Mouse (Mus musculus) CH12.LX (cell line): ENCODE data around the gene Mapk8. TPM values are rescaled to one million over a fixed set of nuclear protein-coding genes. Genes with fewer than 3 reads are reported as not detected.

Source experiments
- DNase-seq: peaks from one replicate; pipeline ENCODE4 v3.0.0-alpha.2; 2013; ENCODE audit errors: extremely low read depth
- H3K27ac ChIP-seq: 2 replicates; pipeline ENCODE4 v1.5.1; 2012; ENCODE audit warnings: low read depth, mild to moderate bottlenecking, control low read depth, moderate library complexity; ENCODE audit not compliant: insufficient read depth
- H3K27me3 ChIP-seq: replicated peaks from 2 replicates; pipeline ENCODE3; 2012; ENCODE audit warnings: inconsistent platforms
- H3K36me3 ChIP-seq, 2 experiments: replicated peaks in 1 of 2; 2 replicates each; pipeline versions ENCODE3 to v1.6.1; 2012; ENCODE audit warnings: inconsistent platforms in 1 of 2, low read length in 1 of 2, mild to moderate bottlenecking in 1 of 2, mixed read lengths in 1 of 2, moderate library complexity in 1 of 2; ENCODE audit not compliant: control insufficient read depth in 1 of 2, insufficient read depth in 1 of 2
- H3K4me1 ChIP-seq, 2 experiments: 2 replicates each; pipeline ENCODE4 v1.6.1; 2012; ENCODE audit warnings: inconsistent platforms in 1 of 2, moderate library complexity in 1 of 2; ENCODE audit not compliant: insufficient read depth in 2 of 2, control insufficient read depth in 1 of 2
- H3K4me2 ChIP-seq: 2 replicates; pipeline ENCODE4 v1.6.1; 2012; ENCODE audit warnings: low read depth, mild to moderate bottlenecking, control low read depth; ENCODE audit not compliant: poor library complexity, insufficient read depth, severe bottlenecking
- H3K4me3 ChIP-seq, 3 experiments: fragments of 150-350 bp in 1 of 3; sonication (generic) in 1 of 3; replicated peaks in 1 of 3; 2 replicates each; pipeline versions ENCODE3 to v1.5.1; 2011 to 2012; ENCODE audit warnings: low read depth in 2 of 3, low read length in 2 of 3, mild to moderate bottlenecking in 2 of 3, moderate library complexity in 2 of 3, control low read depth in 1 of 3, improper control_type of control experiment in 1 of 3, inconsistent platforms in 1 of 3, mixed read lengths in 1 of 3; ENCODE audit not compliant: poor library complexity in 1 of 3
- H3K79me2 ChIP-seq: replicated peaks from 2 replicates; pipeline ENCODE4 v1.6.1; 2012; ENCODE audit warnings: mild to moderate bottlenecking, moderate library complexity; ENCODE audit not compliant: control insufficient read depth, poor library complexity, insufficient read depth, severe bottlenecking; ENCODE audit errors: extremely low read depth
- H3K9ac ChIP-seq: 2 replicates; pipeline ENCODE4 v1.6.1; 2012; ENCODE audit warnings: low read depth, mild to moderate bottlenecking, control low read depth, moderate library complexity; ENCODE audit not compliant: insufficient read depth
- H3K9me3 ChIP-seq: replicated peaks from 2 replicates; pipeline ENCODE3; 2012; ENCODE audit warnings: low read length, inconsistent platforms, mixed read lengths
- CHD2 ChIP-seq: IDR thresholded peaks from 2 replicates; pipeline ENCODE4 v1.6.1; 2011; ENCODE audit warnings: low read length, improper control_type of control experiment
- ELF1 ChIP-seq: IDR thresholded peaks from 2 replicates; pipeline ENCODE4 v1.6.1; 2014; ENCODE audit warnings: low read depth, mild to moderate bottlenecking, inconsistent platforms, low read length, improper control_type of control experiment
- ETS1 ChIP-seq: conservative IDR thresholded peaks from 2 replicates; pipeline ENCODE4 v1.6.1; 2012; ENCODE audit warnings: low read depth, mild to moderate bottlenecking, inconsistent platforms, low read length, improper control_type of control experiment, moderate library complexity
- GABPA ChIP-seq: IDR thresholded peaks from 2 replicates; pipeline ENCODE4 v1.6.1; 2012; ENCODE audit warnings: low read depth, low read length, improper control_type of control experiment, inconsistent platforms; ENCODE audit not compliant: insufficient replicate concordance
- IRF4 ChIP-seq: IDR thresholded peaks from 2 replicates; pipeline ENCODE4 v1.6.1; 2014; ENCODE audit warnings: low read depth, mild to moderate bottlenecking, inconsistent platforms, low read length, improper control_type of control experiment
- JUND ChIP-seq: conservative IDR thresholded peaks from 2 replicates; pipeline ENCODE4 v1.6.1; 2011; ENCODE audit warnings: low read depth, low read length, improper control_type of control experiment
- MAX ChIP-seq: IDR thresholded peaks from 2 replicates; pipeline ENCODE4 v1.6.1; 2011; ENCODE audit warnings: low read length, improper control_type of control experiment
- MEF2A ChIP-seq: IDR thresholded peaks from 2 replicates; pipeline ENCODE4 v1.6.1; 2014; ENCODE audit warnings: low read depth, mild to moderate bottlenecking, inconsistent platforms, low read length, improper control_type of control experiment, borderline replicate concordance
- MXI1 ChIP-seq: IDR thresholded peaks from 2 replicates; pipeline ENCODE4 v1.6.1; 2011; ENCODE audit warnings: mild to moderate bottlenecking, low read depth, low read length, improper control_type of control experiment
- MYC ChIP-seq: IDR thresholded peaks from 2 replicates; pipeline ENCODE4 v1.6.1; 2011; ENCODE audit warnings: low read depth, mild to moderate bottlenecking, improper control_type of control experiment, low read length
- PAX5 ChIP-seq: IDR thresholded peaks from 2 replicates; pipeline ENCODE4 v1.6.1; 2012; ENCODE audit warnings: low read length, inconsistent platforms, mixed read lengths
- SMC3 ChIP-seq: IDR thresholded peaks from 2 replicates; pipeline ENCODE4 v1.6.1; 2011; ENCODE audit warnings: low read depth, low read length, improper control_type of control experiment
- TCF12 ChIP-seq: IDR thresholded peaks from 2 replicates; pipeline ENCODE4 v1.6.1; 2014; ENCODE audit warnings: low read depth, mild to moderate bottlenecking, inconsistent platforms, low read length, improper control_type of control experiment
- UBTF ChIP-seq: IDR thresholded peaks from 2 replicates; pipeline ENCODE4 v1.6.1; 2012; ENCODE audit warnings: low read depth, mild to moderate bottlenecking, inconsistent platforms, low read length, improper control_type of control experiment, moderate library complexity
- USF2 ChIP-seq: conservative IDR thresholded peaks from 2 replicates; pipeline ENCODE4 v1.6.1; 2011; ENCODE audit warnings: low read depth, low read length, improper control_type of control experiment
- ZC3H11A ChIP-seq: IDR thresholded peaks from 2 replicates; pipeline ENCODE4 v1.6.1; 2012; ENCODE audit warnings: low read depth, mild to moderate bottlenecking, inconsistent platforms, low read length, improper control_type of control experiment
- ZMIZ1 ChIP-seq: IDR thresholded peaks from 2 replicates; pipeline ENCODE4 v1.6.1; 2012; ENCODE audit warnings: low read depth, mild to moderate bottlenecking, inconsistent platforms, low read length, improper control_type of control experiment
- dilution Hi-C: fragments of 300-500 bp; cut with MboI; formaldehyde crosslinking; loops from 2 replicates; pipeline ENCODE4 v1.14.3; 2020; ENCODE audit warnings: low sequenced_read_pairs; ENCODE audit not compliant: extremely low pct_unique_long_range_greater_than_20kb, extremely low pct_ligation_motif_present
- in situ Hi-C: fragments of 300-500 bp; cut with MboI; formaldehyde crosslinking; loops from 3 replicates; pipeline ENCODE4 v1.14.3; 2019; ENCODE audit warnings: low sequenced_read_pairs, low pct_ligation_motif_present, low pct_unique_long_range_greater_than_20kb, mixed read lengths
- polyA plus RNA-seq: library from polyadenylated mRNA; unstranded; fragments of >175 nt; gene quantifications from 2 replicates; pipeline ENCODE4 v1.2.1, GENCODE M21; 2012; ENCODE audit warnings: low read depth; ENCODE audit not compliant: insufficient read length
- total RNA-seq, 2 experiments: library from RNA; depleted of rRNA; stranded (reverse); fragments of 300-350 nt in 1 of 2; fragments of >200 nt in 1 of 2; gene quantifications; 2 replicates each; pipeline ENCODE4 v1.2.3; 2012 to 2014

The Mapk8 gene
- total and polyA plus RNA-seq, 3 experiments, result 9.1 to 33.4 (median 21.9) TPM

- Histone ChIP-seq H3K27ac (no peak overlapping the region), H3K36me3 (no peaks in the 10 kb centered on the region), H3K27me3 (peaks cover 27% of the 10 kb centered on the region), H3K4me2 (no peak overlapping the region), H3K4me3 (no peak overlapping the region), H3K79me2 (no peaks in the 10 kb centered on the region), H3K9ac (no peak overlapping the region), H3K9me3 (no peaks in the 10 kb centered on the region), H3K4me1 (peaks cover 0 to 3% of the 10 kb centered on the region in 2 experiments; a peak in 1 of 4 replicates)
- in situ Hi-C loops, result loop anchor here (10.0 kb wide), 1 partner anchor 149 kb away; the partner anchor contains the start of gene Arhgap22
- dilution Hi-C loops, result no loop called here
- TF ChIP-seq ELF1 (no peak), MYC (no peak), MEF2A (no peak), TCF12 (no peak), USF2 (no peak), JUND (no peak), GABPA (no peak), ZC3H11A (no peak), ETS1 (no peak), PAX5 (no peak), CHD2 (no peak)
- DNase-seq, result no peak
These were observed 83.3 kb downstream of the Mapk8 start for GRCm38 (mm10) chr14:33363611-33364010.

- H3K9ac ChIP-seq, result no peak overlapping the region
- H3K27me3 ChIP-seq, result peaks cover 27% of the 10 kb centered on the region
- in situ Hi-C loops, result loop anchor here (10.0 kb wide), 1 partner anchor 148 kb away; the partner anchor contains the start of gene Arhgap22
- dilution Hi-C loops, result no loop called here
- no peak overlapping the region for H3K4me3 ChIP-seq
- H3K4me1 ChIP-seq, result peaks cover 4 to 7% of the 10 kb centered on the region in 2 experiments; a peak in 2 of 4 replicates
- no peak overlapping the region for H3K27ac ChIP-seq
- TF ChIP-seq PAX5 (no peak), USF2 (no peak), TCF12 (no peak), SMC3 (no peak), ZMIZ1 (no peak), ETS1 (no peak), UBTF (no peak), MAX (no peak), MXI1 (no peak), CHD2 (no peak), IRF4 (no peak)
- no peaks in the 10 kb centered on the region for H3K79me2 ChIP-seq
- no peaks in the 10 kb centered on the region for H3K36me3 ChIP-seq
- no peaks in the 10 kb centered on the region for H3K9me3 ChIP-seq
- no peak overlapping the region for H3K4me2 ChIP-seq
- DNase-seq, result no peak
These were observed 84.2 kb downstream of the Mapk8 start for GRCm38 (mm10) chr14:33362807-33363206.
